Mouse (Mus musculus) ES-Bruce4 (cell line): ENCODE data around the gene Acy3. TPM values are rescaled to one million over a fixed set of nuclear protein-coding genes. Genes with fewer than 3 reads are reported as not detected.
A peak's percentile ranks its signal among the peaks of the same experiment; 100 is the strongest.
"Not testable (repeated sequence)": the region's sequence is repeated elsewhere in the genome, so short reads cannot be mapped to it uniquely, and the experiment has no call there.

Experiments
- H3K27ac ChIP-seq: 2 replicates; pipeline ENCODE4 v1.5.1; 2012; ENCODE audit warnings: low read length, inconsistent platforms; ENCODE audit not compliant: insufficient read depth
- H3K27me3 ChIP-seq: 2 replicates; pipeline ENCODE4 v1.6.1; 2012; ENCODE audit warnings: mild to moderate bottlenecking, low read length, inconsistent platforms; ENCODE audit not compliant: control insufficient read depth, poor library complexity, insufficient read depth, severe bottlenecking
- H3K36me3 ChIP-seq: 2 replicates; pipeline ENCODE4 v1.6.1; 2012; ENCODE audit warnings: inconsistent platforms, mild to moderate bottlenecking, low read length, moderate library complexity; ENCODE audit not compliant: control insufficient read depth, poor library complexity, insufficient read depth, severe bottlenecking
- H3K4me1 ChIP-seq: one replicate; pipeline ENCODE4 v1.8.1; 2011; ENCODE audit warnings: low read length; ENCODE audit not compliant: control insufficient read depth, insufficient read depth
- H3K4me3 ChIP-seq: 2 replicates; pipeline ENCODE4 v1.5.1; 2011; ENCODE audit warnings: low read depth, mild to moderate bottlenecking, low read length
- H3K9ac ChIP-seq: 2 replicates; pipeline ENCODE4 v1.6.1; 2012; ENCODE audit warnings: low read depth, mild to moderate bottlenecking, inconsistent platforms; ENCODE audit not compliant: poor library complexity, severe bottlenecking
- H3K9me3 ChIP-seq: replicated peaks from 2 replicates; pipeline ENCODE4 v1.6.1; 2012; ENCODE audit warnings: mild to moderate bottlenecking, low read length, inconsistent platforms; ENCODE audit not compliant: control insufficient read depth, poor library complexity, insufficient read depth, severe bottlenecking
- CTCF ChIP-seq: IDR thresholded peaks from one replicate; pipeline ENCODE4 v1.8.1; 2011; ENCODE audit warnings: low read depth, low read length
- EP300 ChIP-seq: IDR thresholded peaks from 2 replicates; pipeline ENCODE4 v1.6.1; 2011; ENCODE audit warnings: low read depth, low read length; ENCODE audit not compliant: insufficient read depth
- POLR2A ChIP-seq: IDR thresholded peaks from one replicate; pipeline ENCODE4 v1.8.1; 2011; ENCODE audit warnings: low read length; ENCODE audit not compliant: insufficient read depth
- polyA plus RNA-seq: library from polyadenylated mRNA; stranded (reverse); fragments of >200 nt; gene quantifications from 2 replicates; pipeline ENCODE4 v1.2.4, GENCODE M21; 2011; ENCODE audit warnings: low read depth; ENCODE audit not compliant: missing spikeins, insufficient read depth, insufficient read length

The Acy3 gene
- polyA plus RNA-seq, 1 experiment = 7.8 TPM

- H3K36me3 ChIP-seq = no peaks in the 10 kb centered on the region
- no peak for TF ChIP-seq CTCF
- no peak for TF ChIP-seq EP300
- no peak for TF ChIP-seq POLR2A
- H3K9me3 ChIP-seq = no peaks in the 10 kb centered on the region
- no peak overlapping the region for H3K27ac ChIP-seq
- H3K4me3 ChIP-seq = no peak overlapping the region
- H3K9ac ChIP-seq = no peak overlapping the region
- H3K27me3 ChIP-seq = no peaks in the 10 kb centered on the region
- H3K4me1 ChIP-seq = no peaks in the 10 kb centered on the region
These were observed 47.4 kb downstream of the Acy3 start for GRCm38 (mm10) chr19:4033742-4034141.

- TF ChIP-seq CTCF (no peak), POLR2A (no peak)
- Histone ChIP-seq H3K4me3 (no peak overlapping the region), H3K9me3 (no peaks in the 10 kb centered on the region), H3K27ac (no peak overlapping the region), H3K27me3 (no peaks in the 10 kb centered on the region), H3K4me1 (no peaks in the 10 kb centered on the region), H3K9ac (no peak overlapping the region), H3K36me3 (no peaks in the 10 kb centered on the region)
These were observed 50.1 kb downstream of the Acy3 start for GRCm38 (mm10) chr19:4036327-4037045.

GRCm38 (mm10) chr19:4037154-4037787 is 50.9 kb downstream of the Acy3 start:
- peak overlapping the region; percentile 87 for H3K4me3 ChIP-seq
- H3K9ac ChIP-seq = peak overlapping the region; percentile 68
- not testable (repeated sequence) for H3K27me3 ChIP-seq, H3K9me3 ChIP-seq, H3K4me1 ChIP-seq, H3K36me3 ChIP-seq, H3K27ac ChIP-seq

- no peaks in the 10 kb centered on the region for H3K36me3 ChIP-seq
- H3K4me1 ChIP-seq = no peaks in the 10 kb centered on the region
- peak within 1 kb of the TSS; percentile 87 for H3K4me3 ChIP-seq
- no peaks in the 10 kb centered on the region for H3K9me3 ChIP-seq
- peak; percentile 69 for TF ChIP-seq POLR2A
- TF ChIP-seq EP300 = no peak
- no peak for TF ChIP-seq CTCF
- H3K27ac ChIP-seq = no peak within 1 kb of the TSS
- no peaks in the 10 kb centered on the region for H3K27me3 ChIP-seq
- peak within 1 kb of the TSS; percentile 68 for H3K9ac ChIP-seq
These were observed 51.4 kb downstream of the Acy3 start, which contains the start of gene Gstp1 for GRCm38 (mm10) chr19:4037788-4038232. Gstp1 (minus strand) TSS chr19:4037985.

Other genes starting within 250 kb of the Acy3 start
- 34.6 and 39.4 TPM in 2 replicates for gene Kmt5b, start 219.1 kb upstream of the Acy3 start, polyA plus RNA-seq
- gene Chka, start 134.8 kb upstream of the Acy3 start, polyA plus RNA-seq = 142 and 148 TPM in 2 replicates
- 25.2 and 30.0 TPM in 2 replicates for gene Tcirg1, start 79.4 kb upstream of the Acy3 start, polyA plus RNA-seq
- gene Ndufs8, start 73.8 kb upstream of the Acy3 start, polyA plus RNA-seq = 91.7 and 112 TPM in 2 replicates
- gene Aldh3b1, start 56.8 kb upstream of the Acy3 start, polyA plus RNA-seq = 0.66 and 0.96 TPM in 2 replicates
- 12.1 and 13.5 TPM in 2 replicates for gene Unc93b1, start 51.4 kb upstream of the Acy3 start, polyA plus RNA-seq
- gene Aldh3b3, start 27.9 kb upstream of the Acy3 start, polyA plus RNA-seq = not detected in 2 replicates
- 1.3 and 1.4 TPM in 2 replicates for gene Aldh3b2, start 14.2 kb upstream of the Acy3 start, polyA plus RNA-seq
- not detected in 2 replicates for gene Tbx10, start 6.2 kb downstream of the Acy3 start, polyA plus RNA-seq
- 17.3 and 20.8 TPM in 2 replicates for gene Nudt8, start 14.0 kb downstream of the Acy3 start, polyA plus RNA-seq
- 2.4 and 3.0 TPM in 2 replicates for gene Gm49405, start 14.1 kb downstream of the Acy3 start, polyA plus RNA-seq
- gene Doc2g, start 16.7 kb downstream of the Acy3 start, polyA plus RNA-seq = 2.9 and 3.6 TPM in 2 replicates
- gene Ndufv1, start 26.2 kb downstream of the Acy3 start, polyA plus RNA-seq = 77.9 and 89.6 TPM in 2 replicates
- gene Gstp1, start 51.4 kb downstream of the Acy3 start, polyA plus RNA-seq = 119 and 155 TPM in 2 replicates
- 29.3 and 32.1 TPM in 2 replicates for gene Gstp2, start 59.5 kb downstream of the Acy3 start, polyA plus RNA-seq
- 0.91 and 2.3 TPM in 2 replicates for gene Gstp3, start 73.0 kb downstream of the Acy3 start, polyA plus RNA-seq
- gene Cabp2, start 95.0 kb downstream of the Acy3 start, polyA plus RNA-seq = not detected in 2 replicates
- 26.9 and 32.5 TPM in 2 replicates for gene Cdk2ap2, start 110.6 kb downstream of the Acy3 start, polyA plus RNA-seq
- 9.8 and 11.2 TPM in 2 replicates for gene Pitpnm1, start 113.4 kb downstream of the Acy3 start, polyA plus RNA-seq
- gene Aip, start 139.3 kb downstream of the Acy3 start, polyA plus RNA-seq = 43.8 and 51.3 TPM in 2 replicates
- gene Gpr152, start 153.2 kb downstream of the Acy3 start, polyA plus RNA-seq = not detected in 2 replicates
- gene Cabp4, start 157.5 kb downstream of the Acy3 start, polyA plus RNA-seq = not detected in 2 replicates
- gene Coro1b, start 162.0 kb downstream of the Acy3 start, polyA plus RNA-seq = 82.4 and 88.1 TPM in 2 replicates
- gene Ptprcap, start 167.0 kb downstream of the Acy3 start, polyA plus RNA-seq = not detected in 2 replicates
- gene Rps6kb2, start 176.8 kb downstream of the Acy3 start, polyA plus RNA-seq = 17.1 and 27.3 TPM in 2 replicates
- gene Carns1, start 188.9 kb downstream of the Acy3 start, polyA plus RNA-seq = 1.7 and 2.1 TPM in 2 replicates
- 1.2 TPM in 2 replicates for gene Tbc1d10c, start 204.7 kb downstream of the Acy3 start, polyA plus RNA-seq
- 295 and 298 TPM in 2 replicates for gene Ppp1ca, start 205.5 kb downstream of the Acy3 start, polyA plus RNA-seq
- gene Rad9a, start 215.1 kb downstream of the Acy3 start, polyA plus RNA-seq = 42.3 and 48.2 TPM in 2 replicates
- 1.5 and 1.8 TPM in 2 replicates for gene Clcf1, start 227.7 kb downstream of the Acy3 start, polyA plus RNA-seq
- gene AC109138.7, start 227.8 kb downstream of the Acy3 start, polyA plus RNA-seq = not detected in 2 replicates
- gene Pold4, start 245.3 kb downstream of the Acy3 start, polyA plus RNA-seq = 21.9 and 26.7 TPM in 2 replicates